In genomic region chr9:65019146-65019545, GRCm38 (mm10) we compare ENCODE assay signal across 11 mouse cellular contexts. TPM values are rescaled to one million over a fixed set of nuclear protein-coding genes. Genes with fewer than 3 reads are reported as not detected.
DNase-seq lines count a peak whose midpoint lies in the region; ATAC-seq and TF ChIP-seq lines count a peak whose summit lies in the region.
"Had no signal": no experiment of that assay in that cellular context is flagged by ENCODE, and none has a peak within 500 bp of the region (broad histone marks: within the 10 kb centered on the region; RNA-seq: fewer than 3 reads in every experiment).

No protein-coding gene starts in this region.

- ATAC-seq in limb, embryonic 11.5 days (ENCODE audit: insufficient number of reproducible peaks, low FRiP score, low TSS enrichment, low read depth), result no peak
- no peak for ATAC-seq in forebrain, embryonic 13.5 days
- ATAC-seq in liver, embryonic 13.5 days (ENCODE audit: low read depth), result no peak
- no peak for ATAC-seq in midbrain, postnatal 0 days (ENCODE audit: low FRiP score)

- no peaks in the 10 kb centered on the region for H3K36me3 ChIP-seq in limb, embryonic 11.5 days (ENCODE audit: control insufficient read depth, insufficient read depth, low read length)
- peaks cover 8% of the 10 kb centered on the region for H3K36me3 ChIP-seq in limb, embryonic 10.5 days
- H3K36me3 ChIP-seq in forebrain, embryonic 13.5 days (ENCODE audit: poor library complexity, severe bottlenecking), result no peaks in the 10 kb centered on the region
- no peaks in the 10 kb centered on the region for H3K36me3 ChIP-seq in liver, embryonic 13.5 days
- no peaks in the 10 kb centered on the region for H3K36me3 ChIP-seq in midbrain, postnatal 0 days (ENCODE audit: insufficient read depth, low read length)

- H3K4me3 ChIP-seq in limb, embryonic 11.5 days (ENCODE audit: low read depth, low read length), result no peak overlapping the region
- H3K4me3 ChIP-seq in limb, embryonic 10.5 days, result no peak overlapping the region
- H3K4me3 ChIP-seq in forebrain, embryonic 13.5 days, result peak overlapping the region; percentile 93; the same call in 1 of the 2 replicates
- H3K4me3 ChIP-seq in liver, embryonic 13.5 days (replicated peaks), result peak overlapping the region; percentile 13
- H3K4me3 ChIP-seq in midbrain, postnatal 0 days (ENCODE audit: low read depth, low read length), result no peak overlapping the region; the same call in 1 of the 2 replicates
- H3K4me3 ChIP-seq: myocyte had no signal

- no peak for TF ChIP-seq CTCF in midbrain, postnatal 0 days (IDR thresholded peaks at IDR 0.05)

- H3K9ac ChIP-seq in limb, embryonic 11.5 days (ENCODE audit: low read length), result no peak overlapping the region
- 0 out of 2 replicates have a peak overlapping the region, but pooled peaks have one; percentile 98 for H3K9ac ChIP-seq in forebrain, embryonic 13.5 days
- peak overlapping the region; percentile 95 for H3K9ac ChIP-seq in liver, embryonic 13.5 days
- H3K9ac ChIP-seq in midbrain, postnatal 0 days (replicated peaks; ENCODE audit: low read length, poor library complexity, severe bottlenecking), result no peak overlapping the region

- no peaks in the 10 kb centered on the region for H3K9me3 ChIP-seq in limb, embryonic 11.5 days (ENCODE audit: control insufficient read depth, low read length)
- no peaks in the 10 kb centered on the region for H3K9me3 ChIP-seq in limb, embryonic 10.5 days (replicated peaks)
- no peaks in the 10 kb centered on the region for H3K9me3 ChIP-seq in forebrain, embryonic 13.5 days (replicated peaks)
- no peaks in the 10 kb centered on the region for H3K9me3 ChIP-seq in liver, embryonic 13.5 days (replicated peaks)
- H3K9me3 ChIP-seq in midbrain, postnatal 0 days (ENCODE audit: low read length), result no peaks in the 10 kb centered on the region

- no peak overlapping the region for H3K27ac ChIP-seq in limb, embryonic 11.5 days (replicated peaks; ENCODE audit: low read depth, low read length)
- no peak overlapping the region for H3K27ac ChIP-seq in limb, embryonic 10.5 days
- no peak overlapping the region for H3K27ac ChIP-seq in forebrain, embryonic 13.5 days
- peak overlapping the region; percentile 81 for H3K27ac ChIP-seq in liver, embryonic 13.5 days
- H3K27ac ChIP-seq in midbrain, postnatal 0 days (ENCODE audit: low read depth, low read length), result no peak overlapping the region
- H3K27ac ChIP-seq: kidney, postnatal 0 days had no signal

- WGBS in limb, embryonic 11.5 days, result 60% methylated on average over 3 of the region's 3 CpGs
- WGBS in limb, embryonic 10.5 days, result 64% methylated on average over 3 of the region's 3 CpGs
- 55% methylated on average over 3 of the region's 3 CpGs for WGBS in forebrain, embryonic 13.5 days
- WGBS in liver, embryonic 13.5 days (ENCODE audit: insufficient replicate concordance), result 51% methylated on average over 3 of the region's 3 CpGs
- 58% methylated on average over 3 of the region's 3 CpGs for WGBS in midbrain, postnatal 0 days

- H3K4me1 ChIP-seq in limb, embryonic 11.5 days (ENCODE audit: control insufficient read depth, insufficient read depth, low read length), result peaks cover 3% of the 10 kb centered on the region; the same call in 1 of the 2 replicates
- H3K4me1 ChIP-seq in limb, embryonic 10.5 days, result peaks cover 40% of the 10 kb centered on the region
- peaks cover 64% of the 10 kb centered on the region for H3K4me1 ChIP-seq in forebrain, embryonic 13.5 days
- peaks cover 82% of the 10 kb centered on the region for H3K4me1 ChIP-seq in liver, embryonic 13.5 days (replicated peaks)
- H3K4me1 ChIP-seq in midbrain, postnatal 0 days (ENCODE audit: insufficient read depth, low read length), result peaks cover 36% of the 10 kb centered on the region

- H3K27me3 ChIP-seq in limb, embryonic 11.5 days (ENCODE audit: control insufficient read depth, insufficient read depth, low read length), result no peaks in the 10 kb centered on the region
- no peaks in the 10 kb centered on the region for H3K27me3 ChIP-seq in limb, embryonic 10.5 days (ENCODE audit: low read depth, poor library complexity, severe bottlenecking)
- H3K27me3 ChIP-seq in forebrain, embryonic 13.5 days, result no peaks in the 10 kb centered on the region
- no peaks in the 10 kb centered on the region for H3K27me3 ChIP-seq in liver, embryonic 13.5 days
- H3K27me3 ChIP-seq in midbrain, postnatal 0 days (ENCODE audit: insufficient read depth, low read length), result no peaks in the 10 kb centered on the region

- H3K4me2 ChIP-seq in limb, embryonic 11.5 days (ENCODE audit: low read depth, severe bottlenecking), result 0 out of 2 replicates have a peak overlapping the region, but pooled peaks have one; percentile 7
- peak overlapping the region; percentile 84 for H3K4me2 ChIP-seq in forebrain, embryonic 13.5 days
- H3K4me2 ChIP-seq in liver, embryonic 13.5 days, result peak overlapping the region; percentile 87
- peak overlapping the region; percentile 76 for H3K4me2 ChIP-seq in midbrain, postnatal 0 days (ENCODE audit: low read depth, low read length, poor library complexity, severe bottlenecking)

- DNase-seq in limb, embryonic 11.5 days (ENCODE audit: low spot score), result no peak
- no peak for DNase-seq in limb, embryonic 10.5 days (ENCODE audit: low spot score)
- no peak for DNase-seq in liver, embryonic 13.5 days
- no peak for DNase-seq in midbrain, postnatal 0 days (ENCODE audit: low spot score)
- DNase-seq in layer of hippocampus, adult 11-12 months (ENCODE audit: low spot score), result no peak
- DNase-seq in c-Kit-positive CD71-positive TER-119-positive erythroid progenitor cells, embryonic 14.5 days (ENCODE audit: low spot score), result no peak
- DNase-seq: cerebellum, adult 9-10 months; right cerebral cortex, postnatal 4 days had no signal

RNA-seq across cellular contexts. Expression of gene Hacd3, which starts 2.3 kb away (rescaled TPM):
- 87.2 and 90.9 TPM in 2 replicates for polyA plus RNA-seq in limb, embryonic 11.5 days (2014; fragmentation: Nextera tagmentation; extraction: Ambion mirVana)
- 99.9 and 105 TPM in 2 replicates for polyA plus RNA-seq in limb, embryonic 10.5 days (2016; fragmentation: Nextera tagmentation; extraction: Ambion mirVana)
- polyA plus RNA-seq in forebrain, embryonic 13.5 days (2015; fragmentation: Nextera tagmentation; extraction: Ambion mirVana), result 151 and 159 TPM in 2 replicates
- polyA plus RNA-seq in liver, embryonic 13.5 days (2015; fragmentation: Nextera tagmentation; extraction: Ambion mirVana), result 55.7 and 69.5 TPM in 2 replicates
- 204 and 210 TPM in 2 replicates for total RNA-seq in midbrain, postnatal 0 days (2014; rRNA removed)
- 186 and 197 TPM in 2 replicates for polyA plus RNA-seq in midbrain, postnatal 0 days (2015; fragmentation: Nextera tagmentation; extraction: Ambion mirVana)

RNA-seq across cellular contexts. Expression of gene Dpp8, which starts 13.1 kb away (rescaled TPM):
- 30.5 and 31.1 TPM in 2 replicates for polyA plus RNA-seq in limb, embryonic 11.5 days (2014; fragmentation: Nextera tagmentation; extraction: Ambion mirVana)
- 36.7 and 43.3 TPM in 2 replicates for polyA plus RNA-seq in limb, embryonic 10.5 days (2016; fragmentation: Nextera tagmentation; extraction: Ambion mirVana)
- 34.9 and 41.2 TPM in 2 replicates for polyA plus RNA-seq in forebrain, embryonic 13.5 days (2015; fragmentation: Nextera tagmentation; extraction: Ambion mirVana)
- 16.3 and 21.2 TPM in 2 replicates for polyA plus RNA-seq in liver, embryonic 13.5 days (2015; fragmentation: Nextera tagmentation; extraction: Ambion mirVana)
- total RNA-seq in midbrain, postnatal 0 days (2014; rRNA removed), result 86.9 and 105 TPM in 2 replicates
- polyA plus RNA-seq in midbrain, postnatal 0 days (2015; fragmentation: Nextera tagmentation; extraction: Ambion mirVana), result 26.2 and 28.1 TPM in 2 replicates

RNA-seq across cellular contexts. Expression of gene Ints14, which starts 58.4 kb away (rescaled TPM):
- polyA plus RNA-seq in limb, embryonic 11.5 days (2014; fragmentation: Nextera tagmentation; extraction: Ambion mirVana), result 77.0 and 80.7 TPM in 2 replicates
- 74.8 and 78.4 TPM in 2 replicates for polyA plus RNA-seq in limb, embryonic 10.5 days (2016; fragmentation: Nextera tagmentation; extraction: Ambion mirVana)
- 50.4 and 57.4 TPM in 2 replicates for polyA plus RNA-seq in forebrain, embryonic 13.5 days (2015; fragmentation: Nextera tagmentation; extraction: Ambion mirVana)
- polyA plus RNA-seq in liver, embryonic 13.5 days (2015; fragmentation: Nextera tagmentation; extraction: Ambion mirVana), result 29.9 and 34.9 TPM in 2 replicates
- 29.5 and 29.7 TPM in 2 replicates for total RNA-seq in midbrain, postnatal 0 days (2014; rRNA removed)
- 28.4 and 30.1 TPM in 2 replicates for polyA plus RNA-seq in midbrain, postnatal 0 days (2015; fragmentation: Nextera tagmentation; extraction: Ambion mirVana)

Comparison
In these comparisons a context has a peak if more than half of its experiments do, and no peak if none do; other contexts are left out.
1. H3K4me2 ChIP-seq: peak in every context shown above with its lines; median percentile 87 in liver, embryonic 13.5 days; 84 in forebrain, embryonic 13.5 days; 76 in midbrain, postnatal 0 days; 7 in limb, embryonic 11.5 days.
2. H3K4me3 ChIP-seq: peak in forebrain, embryonic 13.5 days (single experiment) and liver, embryonic 13.5 days (single experiment); none in limb, embryonic 11.5 days (single experiment), limb, embryonic 10.5 days (single experiment) and midbrain, postnatal 0 days (single experiment).
3. H3K9ac ChIP-seq: peak in forebrain, embryonic 13.5 days (single experiment) and liver, embryonic 13.5 days (single experiment); none in limb, embryonic 11.5 days (single experiment) and midbrain, postnatal 0 days (single experiment).